Mouse (Mus musculus) midbrain, postnatal 0 days (tissue): ENCODE measurements around the gene Rbck1. TPM values are rescaled to one million over a fixed set of nuclear protein-coding genes. Genes with fewer than 3 reads are reported as not detected.

Experiments used
- ATAC-seq: fragments of 200-750 bp; cut with Nextera tagmentation; 2 replicates; pipeline ENCODE4 v1.8.0; 2017; ENCODE audit warnings: moderate number of reproducible peaks, mild to moderate bottlenecking, moderate TSS enrichment, moderate library complexity; ENCODE audit not compliant: low FRiP score
- DNase-seq: peaks from one replicate; pipeline ENCODE4 v3.0.0-alpha.2; 2015; ENCODE audit warnings: low spot score
- H3K27ac ChIP-seq: fragments of 300-500 bp; sonication (generic); 2 replicates; pipeline ENCODE4 v1.5.1; 2014; ENCODE audit warnings: low read depth, mild to moderate bottlenecking, low read length, mixed read lengths
- H3K27me3 ChIP-seq: fragments of 300-500 bp; sonication (generic); 2 replicates; pipeline ENCODE4 v1.6.1; 2014; ENCODE audit warnings: low read length, control low read depth, mixed read lengths; ENCODE audit not compliant: insufficient read depth
- H3K36me3 ChIP-seq: fragments of 300-500 bp; sonication (generic); 2 replicates; pipeline ENCODE4 v1.6.1; 2014; ENCODE audit warnings: low read length, control low read depth, mixed read lengths; ENCODE audit not compliant: insufficient read depth
- H3K4me1 ChIP-seq: fragments of 300-500 bp; sonication (generic); 2 replicates; pipeline ENCODE4 v1.6.1; 2014; ENCODE audit warnings: mild to moderate bottlenecking, control low read depth, antibody characterized with exemption, low read length, mixed read lengths; ENCODE audit not compliant: insufficient read depth
- H3K4me2 ChIP-seq: fragments of 300-500 bp; sonication (generic); 2 replicates; pipeline ENCODE4 v1.6.1; 2014; ENCODE audit warnings: low read depth, mild to moderate bottlenecking, low read length, mixed read lengths; ENCODE audit not compliant: poor library complexity, severe bottlenecking
- H3K4me3 ChIP-seq: fragments of 300-500 bp; sonication (generic); 2 replicates; pipeline ENCODE4 v1.5.1; 2014; ENCODE audit warnings: low read depth, mild to moderate bottlenecking, low read length, moderate library complexity
- H3K9ac ChIP-seq: fragments of 300-500 bp; sonication (generic); replicated peaks from 2 replicates; pipeline ENCODE4 v1.6.1; 2014; ENCODE audit warnings: mild to moderate bottlenecking, low read length, moderate library complexity, mixed read lengths; ENCODE audit not compliant: poor library complexity, severe bottlenecking
- H3K9me3 ChIP-seq: fragments of 300-500 bp; sonication (generic); 2 replicates; pipeline ENCODE4 v1.6.1; 2016; ENCODE audit warnings: low read length, control low read depth
- CTCF ChIP-seq: IDR thresholded peaks from 2 replicates; pipeline ENCODE4 v1.5.1; 2016; ENCODE audit warnings: antibody characterized with exemption, mild to moderate bottlenecking
- WGBS: fragments of 180-500 bp; shearing (Covaris S2); extraction: QIAGEN DNeasy Blood & Tissue Kit; methylation state at CpG from one replicate; pipeline ENCODE4 v1.1.7; 2014; 5-methylcytosine and 5-hydroxymethylcytosine counted together
- polyA plus RNA-seq: library from polyadenylated mRNA; unstranded; fragments of >200 nt; fragmentation: Nextera tagmentation; extraction: Ambion mirVana; gene quantifications from 2 replicates; pipeline ENCODE4 v1.2.1, GENCODE M21; 2015
- total RNA-seq: library from RNA; depleted of rRNA; stranded (reverse); fragments of >200 nt; gene quantifications from 2 replicates; pipeline ENCODE4 v1.2.3, GENCODE M21; 2014; rRNA removed

Gene Rbck1
- 117 and 118 TPM in 2 replicates for total RNA-seq
- polyA plus RNA-seq = 90.5 and 92.0 TPM in 2 replicates

GRCm38 (mm10) chr2:152332101-152332825 is at the start of gene Rbck1:
Gene Rbck1 (minus strand): TSS chr2:152332653.
- Histone ChIP-seq H3K4me2 (peak within 1 kb of the TSS; percentile 87), H3K4me1 (peaks cover 9% of the 10 kb centered on the region), H3K9ac (peak within 1 kb of the TSS; percentile 89), H3K4me3 (peak within 1 kb of the TSS; percentile 89), H3K27ac (peak within 1 kb of the TSS; percentile 79), H3K27me3 (no peaks in the 10 kb centered on the region), H3K36me3 (peaks cover 11% of the 10 kb centered on the region), H3K9me3 (no peaks in the 10 kb centered on the region)
- 0 out of 2 replicates have a peak, but pooled peaks have one; percentile 1 for TF ChIP-seq CTCF
- peak; percentile 96 for ATAC-seq
- WGBS = under 1% methylated on average over 54 of the region's 54 CpGs
- peak; percentile 96 for DNase-seq

GRCm38 (mm10) chr2:152376345-152376741 is 43.9 kb upstream of the Rbck1 start, which contains the start of gene Nrsn2:
Gene Nrsn2 (minus strand): TSS chr2:152376638.
- Histone ChIP-seq H3K27me3 (no peaks in the 10 kb centered on the region), H3K4me3 (peak within 1 kb of the TSS; percentile 38), H3K36me3 (no peaks in the 10 kb centered on the region), H3K4me1 (peaks cover 10% of the 10 kb centered on the region; the same call in 1 of the 2 replicates), H3K27ac (peak within 1 kb of the TSS; percentile 91), H3K4me2 (peak within 1 kb of the TSS; percentile 66), H3K9me3 (no peaks in the 10 kb centered on the region), H3K9ac (peak within 1 kb of the TSS; percentile 60)
- TF ChIP-seq CTCF = no peak
- ATAC-seq (peak; percentile 87), DNase-seq (peak; percentile 67)
- 2% methylated on average over 15 of the region's 16 CpGs for WGBS

- Histone ChIP-seq H3K36me3 (no peaks in the 10 kb centered on the region), H3K4me2 (peak overlapping the region; percentile 66), H3K27me3 (no peaks in the 10 kb centered on the region), H3K4me1 (peaks cover 10% of the 10 kb centered on the region; the same call in 1 of the 2 replicates), H3K9ac (peak overlapping the region; percentile 60), H3K9me3 (no peaks in the 10 kb centered on the region), H3K27ac (peak overlapping the region; percentile 91), H3K4me3 (peak overlapping the region; percentile 38)
- ATAC-seq (peak; percentile 88), DNase-seq (peak; percentile 86)
- no peak for TF ChIP-seq CTCF
- 3% methylated on average over 21 of the region's 21 CpGs for WGBS
Measured at GRCm38 (mm10) chr2:152375652-152376344, 43.3 kb upstream of the Rbck1 start.

- Histone ChIP-seq H3K4me3 (no peak overlapping the region), H3K27me3 (no peaks in the 10 kb centered on the region), H3K36me3 (no peaks in the 10 kb centered on the region; the same call in 1 of the 2 replicates), H3K9ac (no peak overlapping the region), H3K4me1 (peaks cover 10% of the 10 kb centered on the region; the same call in 1 of the 2 replicates), H3K27ac (no peak overlapping the region), H3K4me2 (no peak overlapping the region), H3K9me3 (no peaks in the 10 kb centered on the region)
- ATAC-seq = no peak
- WGBS = 74% methylated on average over 9 of the region's 9 CpGs
- TF ChIP-seq CTCF = no peak
- DNase-seq = no peak
Measured at GRCm38 (mm10) chr2:152373547-152373946, 41.1 kb upstream of the Rbck1 start.

GRCm38 (mm10) chr2:152372661-152373060 is 40.2 kb upstream of the Rbck1 start:
- H3K4me2 ChIP-seq = no peak overlapping the region
- no peak for ATAC-seq
- 77% methylated on average over 4 of the region's 4 CpGs for WGBS

More at GRCm38 (mm10) chr2:152372661-152373060, 40.2 kb upstream of the Rbck1 start:
- Histone ChIP-seq H3K9me3 (no peaks in the 10 kb centered on the region), H3K36me3 (no peaks in the 10 kb centered on the region; the same call in 1 of the 2 replicates), H3K4me1 (peaks cover 10% of the 10 kb centered on the region; the same call in 1 of the 2 replicates), H3K9ac (no peak overlapping the region), H3K27ac (no peak overlapping the region), H3K4me3 (no peak overlapping the region), H3K27me3 (no peaks in the 10 kb centered on the region)
- DNase-seq = no peak
- TF ChIP-seq CTCF = no peak
